Mouse (Mus musculus): ENCODE data around the gene 2310039H08Rik.

- TF ChIP-seq TAL1 (IDR thresholded peaks at IDR 0.05; ENCODE audit: low read length) (no peak), GATA1 (IDR thresholded peaks at IDR 0.05; ENCODE audit: low read length) (no peak)
These were observed 45.2 kb upstream of the 2310039H08Rik start for GRCm38 (mm10) chr17:46727271-46727670.

All from erythroblast, embryonic 14.5 days (primary cell).